Mouse (Mus musculus): Measurements from ENCODE around the gene Bmpr1a. TPM values are rescaled to one million over a fixed set of nuclear protein-coding genes. Genes with fewer than 3 reads are reported as not detected.

The Bmpr1a gene
- polyA plus RNA-seq, 2 experiments = 2.8 to 3.2 TPM

DNA sequence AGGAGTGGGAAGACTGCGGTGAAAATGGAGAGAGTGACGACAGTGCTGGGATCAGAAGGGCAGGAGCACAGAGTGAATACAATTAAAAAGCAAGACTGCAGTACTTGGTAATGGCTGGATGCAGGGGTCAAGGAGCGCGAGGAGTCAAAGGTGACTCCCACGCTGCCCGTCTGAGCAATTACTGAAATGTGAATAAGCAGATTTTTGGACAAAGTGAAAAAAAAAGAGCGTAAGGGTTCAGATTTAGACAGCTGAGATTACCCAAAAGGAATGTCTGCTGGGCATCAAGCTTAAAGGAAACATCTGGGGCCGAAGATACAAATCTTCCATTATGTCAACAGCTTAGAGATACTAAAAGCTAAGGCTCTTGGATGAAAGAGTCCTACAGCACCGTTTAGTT lies 53.3 kb downstream of the Bmpr1a start:
- Histone ChIP-seq H3K36me3 (replicated peaks; ENCODE audit: control insufficient read depth, insufficient read depth, low read depth) (no peaks in the 10 kb centered on the region), H3K27ac (no peak overlapping the region), H3K4me3 (ENCODE audit: insufficient read depth in 1 of 2, low read depth in 2 of 2, low read length in 2 of 2) (no peak overlapping the region), H3K4me2 (ENCODE audit: low read depth) (no peak overlapping the region), H3K9ac (replicated peaks) (no peak overlapping the region), H3K4me1 (replicated peaks; ENCODE audit: control insufficient read depth in 2 of 2, insufficient read depth in 2 of 2, low read length in 1 of 2) (no peaks in the 10 kb centered on the region; a peak in 1 of 4 replicates), H3K9me3 (ENCODE audit: control insufficient read depth, low read length) (no peaks in the 10 kb centered on the region), H3K27me3 (ENCODE audit: control insufficient read depth, insufficient read depth, low read length) (no peaks in the 10 kb centered on the region)
- TF ChIP-seq EP300 (IDR thresholded peaks at IDR 0.05; ENCODE audit: low read depth) (no peak), CTCF (IDR thresholded peaks at IDR 0.05; ENCODE audit: low read depth) (no peak)
- ATAC-seq (ENCODE audit: insufficient read depth) (no peak), DNase-seq (ENCODE audit: low read depth in 3 of 3, low spot score in 3 of 3) (no peak)
- WGBS (ENCODE audit: insufficient replicate concordance) = 64% methylated on average over 9 of the region's 9 CpGs

DNA sequence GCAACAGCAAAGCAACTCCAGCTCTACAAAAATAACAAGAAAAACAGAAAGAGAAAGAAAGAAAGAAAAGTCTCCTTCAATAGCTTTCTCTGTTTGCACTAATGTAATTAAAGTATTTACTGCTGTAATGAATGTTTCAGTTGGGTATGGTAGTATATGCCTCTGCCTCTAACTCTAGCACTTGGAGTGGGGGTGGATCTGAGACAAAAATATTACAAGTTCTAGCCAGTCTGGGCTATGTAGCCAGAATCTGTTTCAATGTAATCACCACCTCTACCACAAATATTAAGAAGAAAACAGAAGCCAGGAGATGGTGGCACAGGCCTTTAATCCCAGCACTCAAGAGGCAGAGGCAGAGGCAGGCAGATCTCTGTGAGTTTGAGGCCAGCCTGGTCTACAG lies 54.7 kb downstream of the Bmpr1a start:
- Histone ChIP-seq H3K9ac (replicated peaks) (no peak overlapping the region), H3K9me3 (ENCODE audit: control insufficient read depth, low read length) (no peaks in the 10 kb centered on the region), H3K4me2 (ENCODE audit: low read depth) (no peak overlapping the region), H3K4me3 (ENCODE audit: insufficient read depth in 1 of 2, low read depth in 2 of 2, low read length in 2 of 2) (no peak overlapping the region), H3K27me3 (ENCODE audit: control insufficient read depth, insufficient read depth, low read length) (no peaks in the 10 kb centered on the region), H3K4me1 (replicated peaks; ENCODE audit: control insufficient read depth in 2 of 2, insufficient read depth in 2 of 2, low read length in 1 of 2) (no peaks in the 10 kb centered on the region; a peak in 1 of 4 replicates), H3K36me3 (replicated peaks; ENCODE audit: control insufficient read depth, insufficient read depth, low read depth) (no peaks in the 10 kb centered on the region), H3K27ac (no peak overlapping the region)
- TF ChIP-seq CTCF (IDR thresholded peaks at IDR 0.05; ENCODE audit: low read depth) (no peak), EP300 (IDR thresholded peaks at IDR 0.05; ENCODE audit: low read depth) (no peak)
- no peak for ATAC-seq (ENCODE audit: insufficient read depth)
- no peak for DNase-seq (ENCODE audit: low read depth in 3 of 3, low spot score in 3 of 3)

DNA sequence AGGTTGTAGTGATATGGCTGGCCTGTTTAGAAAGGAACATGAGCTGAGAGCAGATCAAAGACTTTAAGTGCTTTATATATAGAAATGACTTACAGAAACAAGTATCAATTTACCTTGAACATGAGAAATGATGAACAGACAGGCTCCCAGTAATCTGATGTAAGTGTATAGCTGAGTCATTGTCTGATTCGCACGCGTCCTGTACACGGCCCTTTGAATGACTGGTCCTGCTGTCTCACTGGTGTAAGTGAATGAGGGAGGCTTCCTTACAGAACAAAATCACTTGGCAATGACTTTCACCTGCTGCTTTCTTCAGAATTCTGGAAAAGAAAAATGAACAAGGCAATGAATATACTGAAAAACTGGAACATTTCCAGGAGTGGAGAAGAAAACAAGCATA lies 55.5 kb downstream of the Bmpr1a start:
- 64% methylated on average over 4 of the region's 4 CpGs for WGBS (ENCODE audit: insufficient replicate concordance)
- Histone ChIP-seq H3K4me2 (ENCODE audit: low read depth) (no peak overlapping the region), H3K4me1 (replicated peaks; ENCODE audit: control insufficient read depth in 2 of 2, insufficient read depth in 2 of 2, low read length in 1 of 2) (no peaks in the 10 kb centered on the region; a peak in 1 of 4 replicates), H3K27ac (no peak overlapping the region), H3K36me3 (replicated peaks; ENCODE audit: control insufficient read depth, insufficient read depth, low read depth) (no peaks in the 10 kb centered on the region), H3K9ac (replicated peaks) (no peak overlapping the region), H3K4me3 (ENCODE audit: insufficient read depth in 1 of 2, low read depth in 2 of 2, low read length in 2 of 2) (no peak overlapping the region), H3K27me3 (ENCODE audit: control insufficient read depth, insufficient read depth, low read length) (no peaks in the 10 kb centered on the region), H3K9me3 (ENCODE audit: control insufficient read depth, low read length) (no peaks in the 10 kb centered on the region)
- DNase-seq (ENCODE audit: low read depth in 3 of 3, low spot score in 3 of 3) (no peak), ATAC-seq (ENCODE audit: insufficient read depth) (no peak)
- TF ChIP-seq EP300 (IDR thresholded peaks at IDR 0.05; ENCODE audit: low read depth) = no peak
- no peak for TF ChIP-seq CTCF (IDR thresholded peaks at IDR 0.05; ENCODE audit: low read depth)

DNA sequence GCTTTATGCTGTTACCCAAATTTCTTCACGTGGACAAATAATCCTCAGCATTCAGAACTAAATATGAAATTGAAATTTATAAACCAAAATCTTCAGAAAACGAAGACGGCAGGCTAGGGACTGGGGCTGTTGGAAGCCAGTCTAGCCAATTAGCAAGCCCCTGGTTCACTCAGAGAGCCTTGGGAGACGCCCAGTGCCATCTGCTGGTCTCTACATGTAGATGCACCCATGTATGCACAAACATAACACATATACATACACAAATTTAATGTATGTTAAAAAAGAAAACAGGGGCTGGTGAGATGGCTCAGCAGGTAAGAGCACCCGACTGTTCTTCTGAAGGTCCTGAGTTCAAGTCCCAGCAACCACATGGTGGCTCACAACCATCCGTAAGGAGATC lies 56.5 kb downstream of the Bmpr1a start:
- no peaks in the 10 kb centered on the region for H3K36me3 ChIP-seq (replicated peaks; ENCODE audit: control insufficient read depth, insufficient read depth, low read depth)
- no peak overlapping the region for H3K9ac ChIP-seq (replicated peaks)
- ATAC-seq (ENCODE audit: insufficient read depth) (no peak), DNase-seq (ENCODE audit: low read depth in 3 of 3, low spot score in 3 of 3) (no peak)
- no peaks in the 10 kb centered on the region for H3K27me3 ChIP-seq (ENCODE audit: control insufficient read depth, insufficient read depth, low read length)
- H3K4me1 ChIP-seq (replicated peaks; ENCODE audit: control insufficient read depth in 2 of 2, insufficient read depth in 2 of 2, low read length in 1 of 2) = no peaks in the 10 kb centered on the region; a peak in 1 of 4 replicates
- H3K4me2 ChIP-seq (ENCODE audit: low read depth) = no peak overlapping the region
- TF ChIP-seq CTCF (IDR thresholded peaks at IDR 0.05; ENCODE audit: low read depth) (no peak), EP300 (IDR thresholded peaks at IDR 0.05; ENCODE audit: low read depth) (no peak)
- H3K4me3 ChIP-seq (ENCODE audit: insufficient read depth in 1 of 2, low read depth in 2 of 2, low read length in 2 of 2) = no peak overlapping the region
- no peaks in the 10 kb centered on the region for H3K9me3 ChIP-seq (ENCODE audit: control insufficient read depth, low read length)
- H3K27ac ChIP-seq = no peak overlapping the region
- 72% methylated on average over 6 of the region's 6 CpGs for WGBS (ENCODE audit: insufficient replicate concordance)

DNA sequence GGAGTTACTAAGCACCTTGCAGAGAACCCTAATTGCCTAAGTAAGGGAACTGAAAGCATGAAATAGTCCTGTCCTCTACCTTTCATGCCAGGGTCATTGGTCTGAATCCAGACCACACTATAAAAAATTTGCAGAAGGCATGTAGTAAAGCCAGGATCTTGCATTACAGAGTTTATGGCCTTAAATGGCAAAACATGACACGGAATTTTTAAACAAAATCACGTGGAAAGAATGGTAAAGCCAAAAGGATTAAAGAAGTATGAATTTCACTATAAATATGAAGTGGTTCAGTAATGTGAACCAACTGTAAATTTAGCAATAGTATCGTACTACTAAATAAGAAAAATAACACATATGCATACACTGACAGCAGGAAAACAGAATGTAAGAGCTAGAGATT lies 57.8 kb downstream of the Bmpr1a start:
- Histone ChIP-seq H3K4me2 (ENCODE audit: low read depth) (no peak overlapping the region), H3K9ac (replicated peaks) (no peak overlapping the region), H3K27me3 (ENCODE audit: control insufficient read depth, insufficient read depth, low read length) (no peaks in the 10 kb centered on the region), H3K9me3 (ENCODE audit: control insufficient read depth, low read length) (no peaks in the 10 kb centered on the region), H3K4me1 (replicated peaks; ENCODE audit: control insufficient read depth in 2 of 2, insufficient read depth in 2 of 2, low read length in 1 of 2) (no peaks in the 10 kb centered on the region; a peak in 1 of 4 replicates), H3K27ac (no peak overlapping the region), H3K36me3 (replicated peaks; ENCODE audit: control insufficient read depth, insufficient read depth, low read depth) (no peaks in the 10 kb centered on the region), H3K4me3 (ENCODE audit: insufficient read depth in 1 of 2, low read depth in 2 of 2, low read length in 2 of 2) (no peak overlapping the region)
- ATAC-seq (ENCODE audit: insufficient read depth) (no peak), DNase-seq (ENCODE audit: low read depth in 3 of 3, low spot score in 3 of 3) (no peak)
- TF ChIP-seq CTCF (IDR thresholded peaks at IDR 0.05; ENCODE audit: low read depth) (no peak), EP300 (IDR thresholded peaks at IDR 0.05; ENCODE audit: low read depth) (no peak)
- WGBS (ENCODE audit: insufficient replicate concordance) = 62% methylated on average over 3 of the region's 3 CpGs
